Mouse (Mus musculus) kidney, embryonic 15.5 days (tissue): ENCODE data around the gene Fam173b. TPM values are rescaled to one million over a fixed set of nuclear protein-coding genes. Genes with fewer than 3 reads are reported as not detected.

Experiments
- ATAC-seq: fragments of 200-750 bp; cut with Nextera tagmentation; replicated peaks from 2 replicates; pipeline ENCODE4 v1.8.0; 2017; ENCODE audit warnings: moderate TSS enrichment; ENCODE audit not compliant: low FRiP score
- H3K27ac ChIP-seq: fragments of 300-500 bp; sonication (generic); 2 replicates; pipeline ENCODE4 v1.5.1; 2015; ENCODE audit warnings: mild to moderate bottlenecking, inconsistent platforms
- H3K27me3 ChIP-seq: fragments of 300-500 bp; sonication (generic); 2 replicates; pipeline ENCODE4 v1.6.1; 2015; ENCODE audit warnings: inconsistent platforms
- H3K36me3 ChIP-seq: fragments of 300-500 bp; sonication (generic); 2 replicates; pipeline ENCODE4 v1.6.1; 2015; ENCODE audit warnings: inconsistent platforms
- H3K4me1 ChIP-seq: fragments of 300-500 bp; sonication (generic); 2 replicates; pipeline ENCODE4 v1.6.1; 2015; ENCODE audit warnings: inconsistent platforms
- H3K4me2 ChIP-seq: fragments of 300-500 bp; sonication (generic); 2 replicates; pipeline ENCODE4 v1.6.1; 2015; ENCODE audit warnings: moderate library complexity, mild to moderate bottlenecking, inconsistent platforms
- H3K4me3 ChIP-seq: fragments of 300-500 bp; sonication (generic); replicated peaks from 2 replicates; pipeline ENCODE4 v1.5.1; 2015; ENCODE audit warnings: mild to moderate bottlenecking, inconsistent platforms
- H3K9ac ChIP-seq: fragments of 300-500 bp; sonication (generic); 2 replicates; pipeline ENCODE4 v1.6.1; 2015; ENCODE audit warnings: mild to moderate bottlenecking, inconsistent platforms
- H3K9me3 ChIP-seq: fragments of 300-500 bp; sonication (generic); replicated peaks from 2 replicates; pipeline ENCODE4 v1.6.1; 2016; ENCODE audit warnings: inconsistent platforms
- WGBS: fragments of 180-500 bp; shearing (Covaris S2); methylation state at CpG from one replicate; pipeline ENCODE4 v1.1.7; 2015; ENCODE audit warnings: mixed read lengths; 5-methylcytosine and 5-hydroxymethylcytosine counted together
- polyA plus RNA-seq: library from polyadenylated mRNA; unstranded; fragments of >200 nt; fragmentation: Nextera tagmentation; extraction: Ambion mirVana; gene quantifications from 2 replicates; pipeline ENCODE4 v1.2.1, GENCODE M21; 2015

Fam173b gene
- polyA plus RNA-seq, 1 experiment from 2014 or later = 13.4 TPM

DNA sequence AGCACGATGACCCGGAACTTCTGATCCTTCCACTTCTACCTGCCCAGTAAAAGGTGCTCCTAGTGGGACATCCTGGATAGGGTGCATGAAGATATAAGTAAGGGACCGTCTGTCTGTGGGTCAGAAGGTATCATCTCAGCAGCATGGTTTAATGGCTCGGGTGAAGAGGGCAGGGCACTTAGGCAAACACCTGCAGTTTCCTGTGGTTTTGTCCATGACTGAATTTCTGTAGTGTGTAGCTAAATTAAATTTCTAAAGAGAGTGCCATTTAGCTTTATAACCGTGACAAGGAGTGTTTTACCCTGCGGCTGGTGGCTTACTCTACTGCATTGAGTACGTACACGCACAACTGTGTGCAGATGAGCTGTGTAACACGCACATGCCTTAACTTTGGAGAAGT, 15.6 kb downstream of the Fam173b start:
- H3K4me1 ChIP-seq = no peaks in the 10 kb centered on the region
- 86% methylated on average over 9 of the region's 9 CpGs for WGBS
- peaks cover 37% of the 10 kb centered on the region for H3K36me3 ChIP-seq
- H3K4me3 ChIP-seq = no peak overlapping the region
- H3K9me3 ChIP-seq = no peaks in the 10 kb centered on the region
- ATAC-seq = no peak
- H3K27me3 ChIP-seq = no peaks in the 10 kb centered on the region
- H3K4me2 ChIP-seq = no peak overlapping the region
- no peak overlapping the region for H3K27ac ChIP-seq
- no peak overlapping the region for H3K9ac ChIP-seq

GRCm38 (mm10) chr15:31619521-31619920, 17.9 kb downstream of the Fam173b start:
- no peak overlapping the region for H3K9ac ChIP-seq
- H3K27me3 ChIP-seq = no peaks in the 10 kb centered on the region
- no peak overlapping the region for H3K4me3 ChIP-seq
- no peak overlapping the region for H3K4me2 ChIP-seq
- no peak overlapping the region for H3K27ac ChIP-seq
- WGBS = 87% methylated on average over 8 of the region's 8 CpGs
- ATAC-seq = 0 out of 2 replicates have a peak, but pooled peaks have one; percentile 40
- H3K9me3 ChIP-seq = no peaks in the 10 kb centered on the region
- H3K4me1 ChIP-seq = no peaks in the 10 kb centered on the region
- peaks cover 38% of the 10 kb centered on the region for H3K36me3 ChIP-seq

DNA sequence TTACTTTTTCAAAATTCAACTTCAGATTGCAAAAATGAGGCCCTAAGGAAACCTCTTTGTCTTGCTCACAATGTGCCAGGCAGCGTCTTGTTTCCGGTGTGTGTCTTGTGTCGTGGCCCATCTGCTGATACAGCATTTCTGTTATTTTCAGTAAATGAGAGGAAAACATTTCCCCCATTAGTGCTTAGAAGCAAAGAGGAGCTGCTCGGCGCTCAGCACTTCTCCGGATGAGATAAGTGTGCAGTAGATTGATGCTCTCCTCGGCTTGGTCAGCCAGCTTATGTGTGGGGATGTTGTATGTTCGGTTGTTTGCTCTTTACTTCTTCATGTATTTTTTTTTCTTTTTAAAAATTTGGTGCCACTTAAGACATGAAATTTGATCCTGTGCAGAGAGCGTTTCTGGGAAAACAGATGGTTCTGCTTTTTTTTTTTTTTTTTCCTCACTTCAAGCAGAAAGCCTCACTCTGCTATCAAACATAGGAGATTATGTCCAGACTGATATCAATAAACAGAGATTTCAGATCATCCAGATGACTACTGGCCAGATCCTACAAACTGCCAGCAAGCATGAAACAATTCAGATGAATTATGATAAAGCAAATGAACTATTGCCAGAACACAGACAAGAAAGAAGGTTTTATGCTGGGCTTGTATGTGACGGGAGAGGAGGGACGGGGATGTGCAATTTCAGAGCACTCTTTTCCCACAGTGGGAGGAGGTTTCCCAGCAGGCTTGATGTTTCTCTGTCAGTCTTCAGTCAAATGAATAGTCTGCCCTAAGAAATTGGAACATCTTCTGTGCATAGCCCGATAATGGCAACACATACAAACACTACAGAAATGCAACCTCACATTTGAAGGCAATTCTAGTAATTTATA, 25.9 kb downstream of the Fam173b start:
- H3K4me1 ChIP-seq = peaks cover 22% of the 10 kb centered on the region
- no peak for ATAC-seq
- H3K36me3 ChIP-seq = 0 out of 2 replicates have a peak, but pooled peaks cover 4% of the 10 kb centered on the region
- H3K4me2 ChIP-seq = no peak overlapping the region
- H3K4me3 ChIP-seq = no peak overlapping the region
- WGBS = 35% methylated on average over 12 of the region's 12 CpGs
- H3K27ac ChIP-seq = peak overlapping the region; percentile 61; the same call in 1 of the 2 replicates
- no peak overlapping the region for H3K9ac ChIP-seq
- H3K9me3 ChIP-seq = no peaks in the 10 kb centered on the region
- no peaks in the 10 kb centered on the region for H3K27me3 ChIP-seq

GRCm38 (mm10) chr15:31628180-31628579, 26.5 kb downstream of the Fam173b start:
- Histone ChIP-seq H3K4me1 (peaks cover 24% of the 10 kb centered on the region), H3K4me3 (no peak overlapping the region), H3K27me3 (no peaks in the 10 kb centered on the region), H3K4me2 (no peak overlapping the region), H3K9me3 (no peaks in the 10 kb centered on the region), H3K36me3 (0 out of 2 replicates have a peak, but pooled peaks cover 4% of the 10 kb centered on the region), H3K9ac (no peak overlapping the region), H3K27ac (no peak overlapping the region)
- ATAC-seq = no peak
- 67% methylated on average over 10 of the region's 10 CpGs for WGBS

- H3K4me2 ChIP-seq = no peak overlapping the region
- H3K36me3 ChIP-seq = no peaks in the 10 kb centered on the region
- ATAC-seq = no peak
- 91% methylated on average over 3 of the region's 3 CpGs for WGBS
- no peaks in the 10 kb centered on the region for H3K27me3 ChIP-seq
- H3K27ac ChIP-seq = no peak overlapping the region
- H3K4me1 ChIP-seq = peaks cover 24% of the 10 kb centered on the region
- H3K9me3 ChIP-seq = 0 out of 2 replicates have a peak, but pooled peaks cover 3% of the 10 kb centered on the region
- H3K4me3 ChIP-seq = no peak overlapping the region
- no peak overlapping the region for H3K9ac ChIP-seq
Measured at GRCm38 (mm10) chr15:31629556-31629955, 27.9 kb downstream of the Fam173b start.

- H3K9me3 ChIP-seq = 0 out of 2 replicates have a peak, but pooled peaks cover 3% of the 10 kb centered on the region
- peaks cover 24% of the 10 kb centered on the region for H3K4me1 ChIP-seq
- H3K27ac ChIP-seq = no peak overlapping the region
- peak; percentile 90 for ATAC-seq
- WGBS = 33% methylated on average over 12 of the region's 12 CpGs
- H3K27me3 ChIP-seq = no peaks in the 10 kb centered on the region
- H3K4me2 ChIP-seq = peak overlapping the region; percentile 10
- no peak overlapping the region for H3K9ac ChIP-seq
- no peak overlapping the region for H3K4me3 ChIP-seq
- H3K36me3 ChIP-seq = no peaks in the 10 kb centered on the region
Measured at GRCm38 (mm10) chr15:31631396-31631858, 29.8 kb downstream of the Fam173b start.

DNA sequence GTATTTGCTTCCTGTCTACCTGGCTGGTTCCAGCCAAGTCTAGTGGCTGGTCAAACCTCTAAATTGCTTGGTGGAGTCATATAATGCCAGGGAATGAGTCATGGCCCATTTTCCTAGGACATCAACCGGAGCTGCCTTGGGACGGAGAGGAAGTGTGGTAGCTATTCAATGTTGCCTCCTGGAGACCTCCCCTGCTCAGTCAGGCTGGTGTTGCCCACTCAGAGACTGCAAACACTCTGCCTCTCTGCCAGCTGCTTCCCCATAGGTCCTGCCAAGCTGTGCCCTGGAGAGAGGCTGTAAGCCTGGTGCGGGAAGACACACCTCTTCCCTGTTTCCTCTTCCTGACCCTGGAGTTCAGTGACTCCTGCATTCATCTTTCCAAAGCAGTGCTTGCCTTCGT, 30.8 kb downstream of the Fam173b start:
- no peaks in the 10 kb centered on the region for H3K36me3 ChIP-seq
- H3K27ac ChIP-seq = 0 out of 2 replicates have a peak overlapping the region, but pooled peaks have one; percentile 4
- H3K4me3 ChIP-seq = no peak overlapping the region
- 0 out of 2 replicates have a peak, but pooled peaks cover 3% of the 10 kb centered on the region for H3K9me3 ChIP-seq
- H3K27me3 ChIP-seq = no peaks in the 10 kb centered on the region
- no peak overlapping the region for H3K9ac ChIP-seq
- peak; percentile 36; the same call in 1 of the 2 replicates for ATAC-seq
- H3K4me2 ChIP-seq = no peak overlapping the region
- 71% methylated on average over 4 of the region's 4 CpGs for WGBS
- H3K4me1 ChIP-seq = peaks cover 19% of the 10 kb centered on the region

- H3K4me2 ChIP-seq = no peak overlapping the region
- H3K27me3 ChIP-seq = no peaks in the 10 kb centered on the region
- H3K4me1 ChIP-seq = peaks cover 15% of the 10 kb centered on the region
- WGBS = 92% methylated on average over 6 of the region's 6 CpGs
- H3K27ac ChIP-seq = no peak overlapping the region
- ATAC-seq = no peak
- H3K4me3 ChIP-seq = no peak overlapping the region
- H3K9ac ChIP-seq = no peak overlapping the region
- 0 out of 2 replicates have a peak, but pooled peaks cover 3% of the 10 kb centered on the region for H3K9me3 ChIP-seq
- no peaks in the 10 kb centered on the region for H3K36me3 ChIP-seq
Measured at GRCm38 (mm10) chr15:31634582-31634981, 32.9 kb downstream of the Fam173b start.

- Histone ChIP-seq H3K36me3 (no peaks in the 10 kb centered on the region), H3K4me2 (no peak overlapping the region), H3K27ac (no peak overlapping the region), H3K9ac (no peak overlapping the region), H3K4me1 (peaks cover 15% of the 10 kb centered on the region), H3K27me3 (no peaks in the 10 kb centered on the region), H3K9me3 (0 out of 2 replicates have a peak, but pooled peaks cover 3% of the 10 kb centered on the region), H3K4me3 (no peak overlapping the region)
- ATAC-seq = no peak
- 71% methylated on average over 9 of the region's 9 CpGs for WGBS
Measured at GRCm38 (mm10) chr15:31636091-31636595, 34.5 kb downstream of the Fam173b start.

DNA sequence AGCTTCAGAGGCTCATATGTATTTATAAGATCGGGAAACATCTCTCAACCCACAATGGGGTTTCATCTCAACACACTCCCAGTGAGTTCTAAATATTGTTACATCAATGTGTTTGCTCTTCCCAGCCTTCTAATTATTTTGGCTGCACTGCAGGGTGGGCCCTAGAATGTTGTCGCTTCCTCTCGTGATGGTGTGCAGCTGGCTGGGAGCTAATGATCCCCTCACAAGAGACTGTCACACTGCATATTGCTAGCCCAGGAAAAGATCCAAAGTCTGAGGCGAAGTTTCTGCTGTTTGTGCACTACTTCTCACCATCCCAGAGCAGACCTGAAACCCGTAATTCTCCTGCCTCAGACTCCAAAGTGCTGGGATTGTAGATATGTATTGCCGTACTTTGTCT, 45.6 kb downstream of the Fam173b start:
- ATAC-seq = peak; percentile 56; the same call in 1 of the 2 replicates
- no peaks in the 10 kb centered on the region for H3K27me3 ChIP-seq
- no peak overlapping the region for H3K4me3 ChIP-seq
- no peaks in the 10 kb centered on the region for H3K9me3 ChIP-seq
- H3K4me2 ChIP-seq = no peak overlapping the region
- H3K4me1 ChIP-seq = peaks cover 8% of the 10 kb centered on the region; the same call in 1 of the 2 replicates
- H3K27ac ChIP-seq = peak overlapping the region; percentile 61; the same call in 1 of the 2 replicates
- H3K9ac ChIP-seq = no peak overlapping the region
- H3K36me3 ChIP-seq = no peaks in the 10 kb centered on the region
- 64% methylated on average over 6 of the region's 6 CpGs for WGBS

GRCm38 (mm10) chr15:31647851-31648569, 46.4 kb downstream of the Fam173b start:
- H3K4me1 ChIP-seq = peaks cover 8% of the 10 kb centered on the region; the same call in 1 of the 2 replicates
- 63% methylated on average over 8 of the region's 8 CpGs for WGBS
- 0 out of 2 replicates have a peak, but pooled peaks have one; percentile 15 for ATAC-seq
- no peak overlapping the region for H3K9ac ChIP-seq
- peak overlapping the region; percentile 61 for H3K27ac ChIP-seq
- H3K4me2 ChIP-seq = no peak overlapping the region
- no peaks in the 10 kb centered on the region for H3K9me3 ChIP-seq
- no peaks in the 10 kb centered on the region for H3K36me3 ChIP-seq
- H3K27me3 ChIP-seq = no peaks in the 10 kb centered on the region
- no peak overlapping the region for H3K4me3 ChIP-seq
